Mouse (Mus musculus) G1E (cell line): Measurements from ENCODE around the gene Anapc1.

Experiments
- CTCF ChIP-seq: IDR thresholded peaks from 2 replicates; pipeline ENCODE4 v1.5.1; 2012; ENCODE audit warnings: low read depth, low read length, inconsistent platforms, mixed read lengths
- GATA1 ChIP-seq: IDR thresholded peaks from 2 replicates; pipeline ENCODE4 v1.6.1; 2012; ENCODE audit warnings: borderline replicate concordance, low read length, inconsistent platforms, mixed read lengths
- POLR2AphosphoS5 ChIP-seq: IDR thresholded peaks from 2 replicates; pipeline ENCODE4 v1.6.1; 2012; ENCODE audit warnings: low read depth, low read length, inconsistent platforms; ENCODE audit not compliant: insufficient replicate concordance
- TAL1 ChIP-seq: conservative IDR thresholded peaks from 2 replicates; pipeline ENCODE4 v1.6.1; 2012; ENCODE audit warnings: low read depth, low read length, inconsistent platforms, mixed read lengths

DNA sequence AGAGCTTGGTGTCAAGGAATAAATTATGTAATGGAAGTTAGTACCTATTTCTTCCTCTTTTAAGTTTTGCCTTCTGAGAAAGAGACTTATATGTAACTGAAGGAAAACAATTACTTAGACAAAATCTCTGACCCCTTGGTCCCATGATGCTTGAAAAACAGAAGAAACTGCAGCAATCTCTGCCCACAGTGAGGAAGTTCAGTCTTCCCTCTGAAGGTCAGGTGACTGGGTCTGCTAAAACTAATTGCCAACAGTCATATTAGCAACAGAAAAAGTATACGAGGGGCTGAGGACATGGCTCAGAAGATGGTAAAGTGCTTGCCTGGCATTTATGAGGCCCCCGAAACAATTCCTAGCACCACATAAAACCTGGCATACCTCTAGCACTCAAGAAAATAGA is 32.2 kb upstream of the Anapc1 start:
- no peak for TF ChIP-seq CTCF
- no peak for TF ChIP-seq POLR2AphosphoS5
- TF ChIP-seq GATA1: no peak
- TF ChIP-seq TAL1: no peak
